In genomic region chr9:47338221-47338620, GRCm38 (mm10) we compare ENCODE assay signal across 9 mouse cellular contexts.
DNase-seq lines count a peak whose midpoint lies in the region; ATAC-seq and TF ChIP-seq lines count a peak whose summit lies in the region.
"Had no signal": no experiment of that assay in that cellular context is flagged by ENCODE, and none has a peak within 500 bp of the region (broad histone marks: within the 10 kb centered on the region; RNA-seq: fewer than 3 reads in every experiment).

No protein-coding gene starts in this region.

- no peak for DNase-seq in gastrocnemius, adult 2 months
- DNase-seq in gastrocnemius, postnatal 25 days = no peak
- no peak for DNase-seq in midbrain, postnatal 0 days (ENCODE audit: low spot score)
- DNase-seq in cerebellum, adult 9-10 months = peak; percentile 43
- no peak for DNase-seq in B cell, adult 2 months
- DNase-seq in right cerebral cortex, postnatal 14 days = no peak

- H3K27me3 ChIP-seq in midbrain, postnatal 0 days (ENCODE audit: insufficient read depth, low read length) = no peaks in the 10 kb centered on the region
- H3K27me3 ChIP-seq in midbrain, embryonic 15.5 days (replicated peaks) = no peaks in the 10 kb centered on the region
- no peaks in the 10 kb centered on the region for H3K27me3 ChIP-seq in small intestine, adult 2 months (ENCODE audit: control insufficient read depth, insufficient read depth, low read length)

- H3K4me1 ChIP-seq in midbrain, postnatal 0 days (ENCODE audit: insufficient read depth, low read length) = no peaks in the 10 kb centered on the region
- H3K4me1 ChIP-seq in midbrain, embryonic 15.5 days = no peaks in the 10 kb centered on the region; the same call in 1 of the 2 replicates
- H3K4me1 ChIP-seq in small intestine, adult 2 months (ENCODE audit: control insufficient read depth, insufficient read depth, insufficient read length, low read length) = no peaks in the 10 kb centered on the region
- H3K4me1 ChIP-seq: hindbrain, embryonic 15.5 days had no signal

- H3K4me3 ChIP-seq in gastrocnemius, adult 2 months = no peak overlapping the region
- H3K4me3 ChIP-seq in midbrain, postnatal 0 days (ENCODE audit: low read depth, low read length) = no peak overlapping the region
- H3K4me3 ChIP-seq in midbrain, embryonic 15.5 days = no peak overlapping the region
- no peak overlapping the region for H3K4me3 ChIP-seq in small intestine, adult 2 months (ENCODE audit: low read depth, low read length)
- H3K4me3 ChIP-seq: hindbrain, embryonic 15.5 days had no signal

- no peak overlapping the region for H3K27ac ChIP-seq in gastrocnemius, adult 2 months
- no peak overlapping the region for H3K27ac ChIP-seq in midbrain, postnatal 0 days (ENCODE audit: low read depth, low read length)
- H3K27ac ChIP-seq in midbrain, embryonic 15.5 days = no peak overlapping the region
- no peak overlapping the region for H3K27ac ChIP-seq in small intestine, adult 2 months (ENCODE audit: insufficient read depth, low read depth, low read length)
- H3K27ac ChIP-seq: hindbrain, embryonic 15.5 days had no signal

- 66% methylated on average over 4 of the region's 4 CpGs for WGBS in midbrain, postnatal 0 days
- 65% methylated on average over 4 of the region's 4 CpGs for WGBS in midbrain, embryonic 15.5 days
- 48% methylated on average over 4 of the region's 4 CpGs for WGBS in small intestine, adult 2 months

- no peaks in the 10 kb centered on the region for H3K36me3 ChIP-seq in midbrain, postnatal 0 days (ENCODE audit: insufficient read depth, low read length)
- H3K36me3 ChIP-seq in midbrain, embryonic 15.5 days (replicated peaks) = no peaks in the 10 kb centered on the region
- no peaks in the 10 kb centered on the region for H3K36me3 ChIP-seq in small intestine, adult 2 months (ENCODE audit: control insufficient read depth, insufficient read depth, low read length)
- H3K36me3 ChIP-seq: hindbrain, embryonic 15.5 days had no signal

- H3K9me3 ChIP-seq in midbrain, postnatal 0 days (ENCODE audit: low read length) = no peaks in the 10 kb centered on the region
- no peaks in the 10 kb centered on the region for H3K9me3 ChIP-seq in midbrain, embryonic 15.5 days
- H3K9me3 ChIP-seq: hindbrain, embryonic 15.5 days had no signal

- intact Hi-C loops in gastrocnemius, adult 2 months (cut with DNase I) = no loop called here

- no peak overlapping the region for H3K9ac ChIP-seq in midbrain, postnatal 0 days (replicated peaks; ENCODE audit: low read length, poor library complexity, severe bottlenecking)
- H3K9ac ChIP-seq in midbrain, embryonic 15.5 days = no peak overlapping the region
- H3K9ac ChIP-seq: hindbrain, embryonic 15.5 days had no signal

- no peak overlapping the region for H3K4me2 ChIP-seq in midbrain, postnatal 0 days (ENCODE audit: low read depth, low read length, poor library complexity, severe bottlenecking)
- no peak overlapping the region for H3K4me2 ChIP-seq in midbrain, embryonic 15.5 days
- H3K4me2 ChIP-seq: hindbrain, embryonic 15.5 days had no signal

- peak; percentile 38 for TF ChIP-seq CTCF in gastrocnemius, adult 2 months (IDR thresholded peaks at IDR 0.05)
- TF ChIP-seq CTCF in midbrain, postnatal 0 days (IDR thresholded peaks at IDR 0.05) = peak; percentile 42
- TF ChIP-seq CTCF in small intestine, adult 2 months (IDR thresholded peaks at IDR 0.05; ENCODE audit: extremely low read depth, insufficient read length, insufficient replicate concordance, low read depth, low read length) = peak; percentile 31; the same call in 1 of the 2 replicates

- no peak for TF ChIP-seq POLR2A in small intestine, adult 2 months (IDR thresholded peaks at IDR 0.05; ENCODE audit: low read depth, low read length)

- ATAC-seq in midbrain, postnatal 0 days (ENCODE audit: low FRiP score) = no peak
- no peak for ATAC-seq in midbrain, embryonic 15.5 days (replicated peaks)
